Mouse (Mus musculus): Measurements from ENCODE around the gene Card6.
A peak's percentile ranks its signal among the peaks of the same experiment; 100 is the strongest.
"Not testable (repeated sequence)": the region's sequence is repeated elsewhere in the genome, so short reads cannot be mapped to it uniquely, and the experiment has no call there.

Card6 gene

DNA sequence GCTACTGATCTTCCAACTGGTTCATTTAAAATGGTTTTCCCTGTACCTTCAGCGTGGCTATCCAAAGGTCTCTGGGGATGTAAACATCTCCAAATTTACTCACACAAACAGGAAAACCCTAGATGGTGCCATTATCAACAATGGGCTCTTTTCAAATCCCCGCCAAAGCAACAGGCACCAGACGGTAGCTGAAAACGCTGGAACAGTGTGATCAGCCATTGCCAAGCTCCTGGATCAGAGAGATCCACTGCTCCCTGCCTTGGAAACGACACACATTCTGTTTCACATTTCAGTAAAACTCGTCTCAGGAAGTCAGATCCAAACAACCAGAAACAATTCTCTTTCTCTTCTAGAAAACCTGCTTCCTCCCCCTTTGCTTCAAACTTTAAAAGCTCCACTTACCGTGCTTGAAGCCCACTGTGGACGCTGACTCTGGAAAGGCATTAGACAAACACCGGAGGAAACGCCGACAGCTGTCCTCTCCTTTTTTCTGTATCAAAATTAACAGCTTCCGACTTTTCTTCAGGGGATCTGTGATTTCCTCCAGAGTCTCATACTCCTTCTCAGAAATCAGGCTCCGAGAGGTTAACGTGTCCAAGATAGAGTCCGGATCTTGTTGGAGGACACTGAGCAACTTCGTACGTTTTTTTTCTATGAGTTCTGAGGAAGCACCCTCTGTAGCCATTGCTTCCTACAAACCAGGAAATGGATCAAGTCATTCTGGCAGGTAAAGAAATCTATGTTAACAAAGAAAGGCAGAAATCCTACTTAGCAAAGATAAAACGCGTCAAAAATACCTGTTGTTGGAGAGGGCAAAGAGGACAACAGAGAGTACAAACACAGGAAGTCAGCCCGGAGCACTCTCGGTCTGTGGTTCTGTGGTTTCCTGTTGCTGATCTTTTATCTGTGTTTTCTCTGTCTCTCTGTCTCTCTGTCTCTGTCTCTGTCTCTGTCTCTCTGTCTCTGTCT lies at the start of gene Card6:
Gene Card6 (minus strand): TSS at position 854 of the 969 bp plus-strand sequence.
- DNase-seq (ENCODE audit: low spot score) = peak; percentile 22

DNA sequence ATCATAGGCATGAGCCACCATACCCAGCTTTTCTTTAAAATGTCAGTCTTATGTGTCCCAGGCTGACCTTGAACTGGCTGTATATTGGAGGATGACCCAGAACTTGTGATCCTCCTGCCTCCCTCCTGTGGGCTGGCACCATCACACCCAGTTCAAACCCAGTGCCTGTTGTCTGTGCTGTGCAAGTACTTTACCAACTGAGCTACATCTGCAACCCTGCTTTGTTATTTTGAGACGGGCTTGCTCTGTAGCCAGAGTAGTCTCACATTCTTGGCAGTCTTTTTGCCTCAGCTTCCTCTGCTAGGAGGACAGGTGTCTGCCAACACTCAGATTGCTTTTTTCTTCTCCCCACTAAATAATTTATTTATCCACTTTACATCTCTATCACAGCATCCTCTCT lies 49.0 kb upstream of the Card6 start:
- no peak for DNase-seq (ENCODE audit: low spot score)

DNA sequence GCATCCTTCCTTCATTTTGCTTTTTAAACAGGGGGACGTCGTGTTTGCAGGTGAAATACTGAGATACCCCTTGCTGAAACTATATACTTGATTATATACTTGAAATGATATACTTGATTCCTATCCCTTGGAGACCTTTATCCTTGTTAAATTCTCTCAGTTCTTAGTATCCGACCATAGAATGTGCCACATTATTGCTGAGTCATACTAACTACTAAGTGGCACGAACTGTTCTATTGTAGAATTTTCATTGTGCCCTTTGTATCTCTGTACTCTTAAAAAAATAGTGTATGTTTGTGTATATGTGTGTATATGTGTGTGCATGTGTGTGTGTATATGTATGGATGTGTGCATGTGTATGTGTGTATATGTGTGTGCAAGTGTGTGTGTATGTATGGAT lies 48.0 kb upstream of the Card6 start:
- no peak for DNase-seq (ENCODE audit: low spot score)

DNA sequence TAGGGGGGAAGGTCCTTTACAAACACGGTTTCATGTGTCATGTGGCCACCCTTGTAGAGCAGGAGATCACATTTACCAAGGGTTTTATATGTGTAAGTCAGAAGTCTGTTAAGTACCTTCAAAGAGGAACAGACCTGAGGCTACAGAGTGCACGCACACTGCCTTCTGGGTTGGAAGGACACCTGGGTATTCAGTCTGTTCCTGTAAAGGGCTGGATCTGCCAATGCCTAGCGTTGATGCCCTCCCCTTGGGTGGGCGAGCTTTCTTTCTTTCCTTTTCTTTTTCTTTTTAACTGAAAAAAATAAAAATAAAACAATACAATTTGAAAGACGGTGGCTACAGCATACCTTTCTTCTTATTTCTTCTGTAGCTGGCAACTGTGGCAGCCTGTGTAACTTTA lies 46.8 kb upstream of the Card6 start:
- DNase-seq (ENCODE audit: low spot score) = no peak

DNA sequence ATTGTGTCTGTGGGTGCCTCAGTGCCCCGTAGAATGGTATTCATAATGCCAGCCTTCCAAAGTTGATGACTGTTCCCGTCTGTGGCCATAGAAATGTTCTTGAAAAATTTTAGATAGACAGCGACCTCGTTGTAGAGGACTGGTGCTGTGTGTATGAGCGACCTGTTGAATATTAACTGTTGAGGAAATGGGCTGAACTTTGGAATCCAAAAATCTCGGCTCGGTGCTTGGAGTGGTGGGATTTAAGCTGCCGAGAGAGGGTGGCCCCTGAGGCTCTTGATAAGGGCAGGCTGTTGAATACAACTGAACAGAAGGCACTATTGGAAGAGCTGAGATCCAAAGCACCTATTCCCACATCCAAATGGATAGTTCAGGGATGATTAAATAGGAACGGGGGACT lies 46.3 kb upstream of the Card6 start:
- DNase-seq (ENCODE audit: low spot score) = no peak

DNA sequence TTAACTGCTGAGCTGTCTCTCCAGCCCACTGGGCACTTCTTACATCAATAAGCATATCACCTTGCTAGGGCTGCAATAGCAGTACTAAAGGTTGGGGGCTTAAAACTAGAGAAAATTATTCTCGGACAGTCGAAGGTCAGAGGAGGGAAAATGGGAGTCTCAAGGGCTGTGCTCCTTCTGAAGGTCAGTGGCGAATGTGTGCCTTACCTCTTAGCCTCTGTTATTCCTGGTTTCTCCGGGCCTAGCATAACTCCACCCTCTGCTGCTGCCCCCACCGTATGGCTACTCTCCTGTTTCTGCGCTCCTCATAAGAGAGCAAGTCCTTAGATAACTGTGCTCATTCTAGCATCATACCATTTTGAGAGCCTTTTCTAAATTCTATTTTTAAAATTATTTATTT lies 43.8 kb upstream of the Card6 start:
- DNase-seq (ENCODE audit: low spot score) = no peak

DNA sequence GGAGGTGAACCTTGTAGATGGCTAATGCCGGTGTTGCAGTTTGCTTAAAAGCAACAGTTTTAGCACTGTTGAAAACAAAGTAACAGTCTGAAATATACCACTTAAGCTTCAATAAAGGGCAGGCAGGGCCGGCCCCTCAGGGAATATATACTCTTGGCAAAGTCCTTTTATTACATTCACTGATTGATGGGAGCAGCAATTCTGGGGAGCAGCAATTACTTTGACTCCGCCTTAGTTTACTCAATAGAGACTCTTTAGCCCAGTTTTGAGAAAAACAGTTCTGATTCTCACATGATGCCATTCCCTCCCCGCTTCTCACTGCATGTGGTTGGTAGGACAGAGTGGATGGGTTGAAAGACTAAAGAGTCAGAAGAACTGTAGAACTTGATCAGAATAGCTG lies 40.8 kb upstream of the Card6 start:
- no peak for DNase-seq (ENCODE audit: low spot score)

DNA sequence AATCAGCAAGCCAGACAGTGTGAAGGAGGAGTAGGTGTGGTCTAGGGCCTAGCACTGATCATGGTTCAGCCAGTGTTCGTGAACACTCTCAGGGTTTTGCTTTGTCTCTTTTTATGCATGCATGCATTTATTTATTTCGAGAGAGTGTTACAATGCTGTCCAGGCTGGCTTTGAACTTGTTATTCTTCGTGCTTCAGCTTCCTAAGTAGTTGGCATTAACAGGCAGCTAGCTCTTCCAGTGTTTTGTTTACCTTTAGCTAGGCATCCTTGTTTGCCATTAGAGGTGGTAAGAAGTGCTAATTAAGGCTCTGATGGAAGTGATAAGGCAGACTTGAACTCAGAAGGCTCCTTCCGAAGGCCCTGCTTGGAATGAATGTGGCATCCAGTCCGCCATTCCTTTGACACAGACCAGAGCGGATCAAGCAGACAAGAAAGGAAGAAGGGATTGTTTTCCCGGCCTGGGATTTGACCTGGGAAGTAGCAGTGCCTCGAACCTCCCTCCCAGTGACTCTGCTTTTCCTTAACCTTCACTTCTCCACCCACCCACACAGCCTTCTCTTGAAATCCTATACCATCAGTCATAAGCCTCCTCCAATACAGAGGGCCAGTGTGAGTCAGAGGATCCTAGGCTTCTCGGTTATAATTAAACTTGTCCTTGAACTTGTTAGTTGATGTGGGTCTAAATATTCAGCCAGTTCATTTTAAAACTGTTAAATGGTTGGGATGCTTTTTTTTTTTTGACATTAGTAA lies 37.0 kb upstream of the Card6 start:
- no peak for DNase-seq (ENCODE audit: low spot score)

DNA sequence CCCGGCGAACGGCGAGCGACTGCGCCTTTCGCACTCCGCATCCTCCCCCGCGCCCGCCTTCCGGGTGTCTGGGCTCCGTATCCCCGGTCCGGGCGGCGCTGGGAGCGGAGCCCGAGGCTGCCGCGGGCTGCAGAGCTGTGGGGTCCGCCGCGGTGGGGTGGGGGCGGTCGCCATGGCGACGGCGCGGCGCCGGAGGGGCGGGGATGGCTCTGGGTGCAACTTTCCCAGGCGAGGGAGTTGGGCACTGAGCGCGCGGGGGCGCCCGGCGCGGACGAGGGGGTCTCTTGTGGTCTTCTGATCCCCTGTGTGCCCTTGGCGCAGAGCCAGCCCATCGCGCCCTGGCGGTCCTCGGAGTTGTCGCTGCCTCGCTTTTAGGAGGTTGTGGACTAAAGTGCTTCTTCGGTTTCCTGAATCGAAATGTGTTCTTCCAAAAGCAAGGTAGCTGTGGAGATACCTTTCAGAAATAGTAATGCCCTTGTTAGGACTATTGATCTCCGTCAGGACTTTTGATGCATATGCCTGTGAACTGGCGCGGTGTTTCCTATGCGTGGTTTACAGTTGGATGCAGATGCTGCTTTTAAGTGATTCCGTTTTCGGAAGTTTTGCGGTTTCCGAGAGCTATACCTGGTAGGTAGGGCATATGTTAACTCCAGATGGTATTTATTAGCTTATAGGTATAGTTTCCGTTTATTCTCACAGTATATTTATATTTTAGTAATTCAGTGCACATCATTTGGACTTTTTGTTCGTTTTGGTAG lies 35.9 kb upstream of the Card6 start:
- DNase-seq (ENCODE audit: low spot score) = peak; percentile 8

DNA sequence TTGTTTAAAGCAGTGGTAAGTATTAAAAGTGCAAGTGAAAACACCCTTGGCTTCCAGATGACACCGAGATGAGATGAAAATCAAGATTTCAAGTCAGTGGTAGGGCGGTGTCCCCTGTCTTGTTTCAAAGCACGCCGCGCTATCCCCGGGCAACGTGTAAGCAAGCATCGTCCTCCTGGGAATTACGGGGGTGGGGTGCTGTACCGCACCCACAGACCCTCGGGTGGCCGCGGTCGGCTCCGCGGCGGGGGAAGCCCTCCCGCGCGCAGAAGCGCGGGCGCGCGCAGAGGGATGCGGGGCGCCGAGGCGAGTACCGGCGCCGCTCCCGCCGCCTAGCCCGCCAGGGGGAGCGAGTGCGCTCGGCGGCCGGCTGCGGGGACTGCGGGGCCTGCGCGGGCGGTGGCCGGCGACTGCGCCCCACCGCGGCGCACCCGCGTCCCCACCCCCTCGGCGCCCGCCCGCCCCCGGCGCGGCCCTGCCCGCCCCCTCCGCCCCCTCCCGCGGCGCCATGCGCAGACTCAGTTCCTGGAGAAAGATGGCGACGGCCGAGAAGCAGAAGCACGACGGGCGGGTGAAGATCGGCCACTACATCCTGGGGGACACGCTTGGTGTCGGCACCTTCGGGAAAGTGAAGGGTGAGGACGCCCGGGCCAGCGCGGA lies 35.2 kb upstream of the Card6 start, which contains the start of gene Prkaa1:
Gene Prkaa1 (plus strand): TSS at position 501 of the 660 bp plus-strand sequence.
- DNase-seq (ENCODE audit: low spot score) = peak; percentile 31

DNA sequence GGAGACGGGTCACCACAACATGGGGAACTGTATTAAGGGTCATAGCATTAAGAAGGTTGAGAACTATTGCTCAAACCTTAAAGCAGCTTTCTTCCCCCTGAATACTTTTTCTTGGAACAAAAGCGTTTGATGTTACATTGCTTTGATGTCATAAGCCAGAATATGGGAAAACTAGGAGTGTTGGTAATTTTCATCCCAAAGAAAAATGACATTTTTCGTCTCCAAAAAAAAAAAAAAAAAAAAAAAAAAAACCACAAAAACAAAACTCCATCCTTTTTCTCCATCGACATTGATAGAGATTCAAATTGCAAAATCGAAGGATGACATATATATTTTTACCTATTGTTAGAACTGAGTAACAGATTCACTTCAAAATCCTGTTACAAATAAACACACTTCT lies 34.4 kb upstream of the Card6 start:
- DNase-seq (ENCODE audit: low spot score) = no peak

DNA sequence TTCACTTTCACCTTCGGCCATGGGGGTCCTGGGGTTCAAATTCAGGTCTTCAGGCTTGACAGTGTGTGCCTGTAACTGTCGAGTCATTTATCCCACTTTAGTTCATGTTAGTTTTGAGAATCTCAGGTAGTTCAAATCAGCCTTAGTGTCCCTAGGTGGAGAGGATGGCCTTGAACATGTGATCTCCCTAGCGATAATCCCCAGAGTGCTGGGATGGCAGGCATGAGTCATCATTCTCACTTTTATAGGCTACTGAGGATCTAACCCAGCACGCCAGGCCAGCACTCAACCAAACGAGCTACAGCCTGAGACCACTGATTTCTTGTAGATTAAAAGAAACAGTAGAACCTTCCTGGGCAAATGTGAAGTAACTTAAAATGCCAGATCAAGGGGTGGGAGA lies 33.7 kb upstream of the Card6 start:
- DNase-seq (ENCODE audit: low spot score) = no peak

DNA sequence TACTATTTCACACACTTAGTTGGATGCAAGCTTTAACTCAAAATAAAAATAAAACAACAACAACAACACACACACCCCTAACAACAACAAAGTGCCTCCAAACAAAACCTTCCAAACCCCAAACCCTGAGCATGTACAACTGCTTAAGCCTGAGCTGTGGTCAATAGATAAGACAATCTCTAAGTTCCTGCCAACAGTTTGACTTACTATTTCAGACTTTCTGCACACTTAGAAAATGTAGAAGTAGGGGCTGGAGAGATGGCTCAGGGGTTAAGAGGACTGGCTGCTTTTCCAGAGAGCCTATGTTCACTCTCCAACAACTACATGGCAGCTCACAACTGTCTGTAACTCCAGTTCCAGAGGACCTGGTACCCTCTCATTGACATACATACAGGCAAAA lies 32.0 kb upstream of the Card6 start:
- DNase-seq (ENCODE audit: low spot score) = no peak

DNA sequence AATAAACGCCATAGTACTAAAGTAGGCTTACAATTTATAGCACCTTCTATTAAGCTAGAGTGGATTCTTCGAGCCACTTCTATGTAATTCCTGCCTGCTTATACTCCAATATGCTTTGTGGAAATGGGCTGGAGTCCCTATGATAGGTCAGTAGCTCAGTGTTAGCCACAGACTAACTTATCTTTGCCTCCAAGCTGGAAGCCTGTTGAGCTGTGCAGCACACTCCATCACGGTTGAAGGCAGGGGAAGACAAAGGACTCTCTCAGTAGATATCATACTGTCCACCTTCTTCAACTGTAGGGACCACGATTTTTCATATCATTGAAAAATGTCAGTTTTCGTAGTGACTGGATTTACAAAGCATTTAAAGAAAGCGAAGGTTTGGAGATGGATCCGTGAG lies 31.5 kb upstream of the Card6 start:
- no peak for DNase-seq (ENCODE audit: low spot score)

DNA sequence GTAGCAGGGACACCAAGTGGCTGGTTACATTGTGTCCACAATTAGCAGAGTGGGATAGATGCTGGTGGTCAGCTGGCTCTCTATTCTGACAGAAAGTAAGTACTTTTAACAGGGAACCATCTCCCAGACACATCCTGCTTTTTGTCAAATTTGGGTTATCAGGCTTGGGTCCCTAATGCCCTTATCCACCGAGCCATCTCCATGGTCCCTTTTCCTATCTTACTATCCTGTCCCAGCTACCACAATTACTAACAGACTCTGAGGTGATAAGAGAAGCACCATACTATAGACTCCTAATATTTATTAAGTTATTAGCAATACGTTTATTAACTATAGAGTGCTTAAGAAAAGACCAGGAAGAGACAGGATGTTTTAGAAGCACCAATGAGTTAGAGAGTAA lies 31.0 kb upstream of the Card6 start:
- no peak for DNase-seq (ENCODE audit: low spot score)

DNA sequence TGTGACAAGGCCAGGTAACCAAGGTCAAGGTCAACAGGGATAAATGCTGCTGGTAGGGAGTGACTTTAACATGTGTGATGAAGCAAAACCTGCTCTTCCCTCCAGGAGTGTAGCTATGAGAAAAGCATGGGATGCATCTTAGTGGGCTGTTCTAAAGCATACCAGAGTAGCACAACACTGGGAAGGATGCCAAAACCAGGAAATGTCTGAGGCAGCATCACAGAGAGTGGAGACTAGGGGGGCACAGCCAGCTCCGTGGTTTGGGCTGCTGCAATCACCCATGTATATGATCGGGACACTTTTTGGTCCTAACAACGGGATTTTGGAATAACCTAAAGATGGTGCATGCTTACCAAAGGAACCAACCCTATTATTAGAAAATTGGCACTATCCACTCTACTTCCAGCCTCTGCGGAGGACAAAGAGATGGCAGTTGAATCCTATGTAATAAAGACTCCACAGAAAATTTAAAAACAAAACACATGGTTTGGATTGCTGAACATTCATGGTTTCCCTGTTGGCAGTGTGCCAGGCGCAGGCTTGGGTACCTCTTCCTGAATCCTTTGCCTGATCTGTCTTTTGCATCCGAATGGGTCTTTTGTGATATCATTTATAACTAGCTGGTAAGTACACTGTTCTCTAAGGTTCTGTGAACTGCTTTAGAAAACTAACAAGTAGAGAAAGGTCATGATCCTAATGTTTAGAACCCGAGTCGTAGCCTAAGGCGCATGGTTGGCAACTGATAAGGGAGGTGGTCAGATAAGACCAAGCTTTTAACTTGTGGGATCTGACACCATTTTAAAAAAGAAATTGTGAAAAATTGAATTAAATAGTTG lies 29.9 kb upstream of the Card6 start:
- no peak for DNase-seq (ENCODE audit: low spot score)

DNA sequence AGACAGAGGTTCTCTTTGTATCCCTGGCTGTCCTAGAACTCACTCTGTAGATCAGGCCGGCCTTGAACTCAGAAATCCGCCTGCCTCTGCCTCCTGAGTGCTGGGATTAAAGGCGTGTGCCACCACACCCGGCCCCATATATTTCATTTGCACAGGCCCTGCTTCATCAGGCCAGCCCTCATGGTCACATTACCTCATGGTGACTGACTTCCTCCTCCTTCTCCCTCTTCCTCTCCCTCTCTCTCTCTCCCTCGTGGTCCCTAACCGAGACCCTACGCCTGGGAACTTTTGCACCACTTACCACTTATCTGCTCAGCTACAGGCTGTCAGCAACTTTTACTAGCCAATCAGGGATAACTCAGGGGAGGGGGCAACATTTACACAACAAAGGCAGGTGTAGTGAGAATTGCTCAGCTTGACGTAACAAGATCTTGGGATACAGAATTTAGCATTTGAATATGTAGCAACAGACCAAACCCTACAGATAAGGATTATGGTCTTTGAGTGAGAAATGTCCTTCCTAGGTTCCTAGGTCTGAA lies 26.7 kb upstream of the Card6 start:
- no peak for DNase-seq (ENCODE audit: low spot score)

DNA sequence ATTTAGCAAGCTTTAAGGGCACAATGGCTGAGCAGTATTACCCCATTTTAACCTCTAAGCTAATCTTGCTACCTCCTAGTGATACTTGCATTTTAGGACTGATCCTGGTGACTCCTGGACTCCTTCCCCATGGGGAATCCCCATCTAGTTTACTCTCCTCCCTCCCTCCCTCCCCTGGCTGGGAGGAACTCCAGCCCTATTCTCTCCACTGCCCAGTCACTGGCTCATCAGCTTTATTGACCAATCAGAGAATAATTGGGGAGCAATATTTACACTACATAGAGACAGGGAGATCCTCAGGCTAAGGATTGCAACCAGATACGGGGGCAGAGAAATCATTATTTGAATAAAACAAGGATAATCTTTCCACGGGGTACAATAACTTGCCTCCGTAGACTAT lies 25.8 kb upstream of the Card6 start:
- DNase-seq (ENCODE audit: low spot score) = no peak

DNA sequence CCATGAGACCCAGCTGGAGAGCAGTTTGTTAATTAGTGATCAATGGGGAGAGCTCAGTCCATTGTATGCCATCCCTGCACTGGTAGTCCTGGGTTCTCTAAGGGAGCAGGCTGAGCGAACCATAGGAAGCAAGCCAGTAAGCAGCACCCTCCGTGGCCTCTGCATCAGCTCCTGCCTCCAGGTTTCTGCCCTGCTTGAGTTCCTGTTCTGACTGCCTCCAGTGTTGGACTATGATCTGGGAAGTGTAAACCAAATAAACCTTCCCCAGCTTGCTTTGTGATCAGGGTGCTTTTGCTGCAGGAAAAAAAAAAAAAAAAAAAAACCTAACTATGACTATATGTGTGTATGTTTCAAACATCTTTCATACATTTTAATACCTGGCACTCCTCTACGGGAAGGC lies 25.0 kb upstream of the Card6 start:
- DNase-seq (ENCODE audit: low spot score) = no peak

DNA sequence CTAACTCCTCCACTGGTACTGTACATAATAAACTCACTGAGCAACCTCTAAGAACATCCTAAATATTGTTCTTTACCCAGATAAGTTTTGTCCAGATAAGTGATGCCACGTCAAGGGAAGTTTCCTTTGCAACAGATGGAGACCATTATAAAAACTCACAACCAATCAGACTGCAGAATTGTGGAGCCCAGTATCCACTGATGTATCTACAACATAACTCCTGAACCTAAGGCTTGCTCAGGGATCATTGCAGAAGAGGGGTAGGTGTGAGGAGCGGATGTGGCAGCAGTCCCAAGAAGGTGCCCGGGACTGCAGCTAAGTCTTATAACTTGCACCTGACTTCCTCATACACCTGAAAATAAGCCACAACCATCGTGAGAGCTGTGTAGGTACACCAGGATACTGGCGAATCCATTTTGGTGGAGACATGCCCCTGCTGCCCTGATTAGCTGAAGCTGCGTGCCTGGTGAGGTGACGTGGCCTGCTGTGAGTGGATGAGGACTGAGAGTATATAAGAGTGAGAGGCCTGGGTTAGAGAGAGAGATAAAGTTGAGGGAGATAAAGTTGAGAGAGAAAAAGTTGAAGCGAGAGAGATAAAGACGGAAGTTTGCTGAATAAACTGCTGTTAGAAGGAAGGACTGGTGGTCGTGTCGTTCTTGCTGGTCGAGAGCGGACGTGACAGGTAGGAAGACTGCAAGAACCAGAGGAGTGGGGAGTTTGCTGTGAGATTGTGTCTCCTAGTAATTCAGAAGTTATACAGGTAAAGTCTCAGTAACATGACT lies 22.7 kb upstream of the Card6 start:
- DNase-seq (ENCODE audit: low spot score) = not testable (repeated sequence)
